Mouse (Mus musculus) natural killer cell, adult 2 months (primary cell): ENCODE measurements around the gene F2rl1.

Source experiments
- DNase-seq, 2 experiments: peaks; one replicate each; pipeline ENCODE4 v3.0.0; 2022; ENCODE audit warnings: low spot score in 2 of 2

Gene F2rl1

DNA sequence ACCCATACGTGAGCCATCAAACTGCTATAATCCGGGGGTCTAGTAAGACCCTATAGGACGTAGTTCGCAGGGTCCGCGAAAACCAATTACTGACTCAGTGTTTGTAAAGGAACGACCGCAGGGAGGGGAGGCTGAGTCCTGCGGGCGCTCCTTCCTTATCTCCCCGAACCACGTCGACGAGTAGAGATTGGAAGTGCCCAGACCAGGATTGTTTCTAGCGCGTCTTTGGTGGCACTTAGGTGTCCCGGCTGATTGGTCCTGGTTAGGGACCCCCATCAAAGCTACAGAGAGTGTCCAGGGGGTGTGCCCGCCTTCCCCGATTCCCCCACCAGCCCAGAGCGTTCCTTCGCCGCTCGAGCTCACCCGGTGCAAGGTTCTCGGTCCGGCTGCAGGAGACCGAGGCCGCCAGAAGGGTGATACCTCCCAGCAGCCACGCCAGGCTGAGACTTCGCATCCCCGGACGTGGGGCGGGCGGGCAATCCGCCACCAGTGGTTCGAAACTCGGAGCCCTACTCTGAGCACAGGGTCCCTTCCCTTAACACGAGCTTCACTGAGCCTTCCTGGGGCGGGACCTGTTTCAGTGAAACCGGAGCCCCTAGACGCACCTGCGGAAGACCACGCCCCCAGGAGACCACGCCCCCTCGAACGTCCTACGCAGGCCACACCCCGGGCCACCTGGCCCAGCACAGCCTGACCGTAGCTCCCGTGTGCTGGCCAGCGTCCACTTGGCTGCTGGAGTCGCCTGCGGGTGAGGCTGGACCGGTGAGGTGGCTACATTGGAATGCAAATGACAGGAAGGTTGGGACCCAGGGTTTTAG, at the start of gene F2rl1:
F2rl1 (minus strand) TSS at position 554 of the 818 bp plus-strand sequence.
- DNase-seq = peak; percentile 20 to 40

DNA sequence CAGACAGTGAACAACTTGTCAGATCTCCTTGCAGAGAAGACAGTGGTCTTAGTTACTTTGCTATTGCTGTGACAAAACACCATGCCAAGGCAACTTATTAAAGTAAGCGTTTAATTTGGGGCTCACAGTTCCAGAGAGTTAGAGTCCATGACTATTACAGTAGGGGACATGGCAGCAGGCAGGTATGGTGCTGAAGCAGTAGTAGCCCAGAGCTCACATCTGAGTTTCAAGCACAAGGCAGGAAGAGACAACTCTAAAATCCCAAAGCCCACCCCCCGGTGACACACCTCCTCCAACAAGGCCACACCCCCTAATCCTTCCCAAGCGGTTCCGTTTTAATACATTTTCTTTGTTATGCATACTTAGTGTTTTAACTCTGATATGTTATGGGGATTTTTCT, 45.9 kb upstream of the F2rl1 start:
- DNase-seq = no peak

DNA sequence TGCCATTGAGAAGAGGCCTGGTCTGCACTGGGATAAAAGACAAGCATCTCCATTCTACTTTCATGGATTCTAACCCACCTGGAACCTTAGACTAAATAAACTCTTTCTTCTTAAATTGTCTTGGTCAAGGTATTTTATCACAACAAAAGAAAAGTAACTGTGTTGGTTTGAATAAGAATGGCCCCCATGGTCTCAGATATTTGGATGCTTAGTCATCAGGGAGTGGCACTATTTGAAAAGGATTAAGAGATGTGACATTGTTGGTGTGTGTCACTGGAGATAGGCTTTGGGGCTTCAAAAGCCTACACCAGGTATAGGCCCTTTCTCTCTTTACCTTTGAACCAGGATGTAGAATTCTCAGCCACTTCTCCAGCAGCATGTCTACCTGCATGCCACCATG, 44.3 kb upstream of the F2rl1 start:
- no peak for DNase-seq

DNA sequence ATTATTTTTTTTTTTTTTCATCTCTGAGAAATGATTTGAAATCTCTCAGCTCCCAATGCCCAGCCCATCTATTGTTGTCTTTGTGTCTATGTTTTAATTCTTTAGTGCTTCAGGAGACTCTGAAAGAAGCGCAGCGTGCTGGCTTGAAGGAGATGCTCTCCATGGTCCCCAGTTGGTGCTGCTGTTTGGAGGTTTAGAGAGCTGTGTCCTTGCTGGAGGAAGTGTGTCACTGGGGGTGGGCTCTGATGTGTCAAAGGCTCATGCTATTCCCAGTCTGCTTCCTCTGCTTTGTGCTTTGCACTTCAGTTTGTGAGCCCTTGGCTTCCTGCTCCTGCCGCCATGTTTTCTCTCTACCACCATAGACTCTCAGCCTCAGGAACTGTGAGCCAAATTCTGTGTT, 43.3 kb upstream of the F2rl1 start:
- no peak for DNase-seq

DNA sequence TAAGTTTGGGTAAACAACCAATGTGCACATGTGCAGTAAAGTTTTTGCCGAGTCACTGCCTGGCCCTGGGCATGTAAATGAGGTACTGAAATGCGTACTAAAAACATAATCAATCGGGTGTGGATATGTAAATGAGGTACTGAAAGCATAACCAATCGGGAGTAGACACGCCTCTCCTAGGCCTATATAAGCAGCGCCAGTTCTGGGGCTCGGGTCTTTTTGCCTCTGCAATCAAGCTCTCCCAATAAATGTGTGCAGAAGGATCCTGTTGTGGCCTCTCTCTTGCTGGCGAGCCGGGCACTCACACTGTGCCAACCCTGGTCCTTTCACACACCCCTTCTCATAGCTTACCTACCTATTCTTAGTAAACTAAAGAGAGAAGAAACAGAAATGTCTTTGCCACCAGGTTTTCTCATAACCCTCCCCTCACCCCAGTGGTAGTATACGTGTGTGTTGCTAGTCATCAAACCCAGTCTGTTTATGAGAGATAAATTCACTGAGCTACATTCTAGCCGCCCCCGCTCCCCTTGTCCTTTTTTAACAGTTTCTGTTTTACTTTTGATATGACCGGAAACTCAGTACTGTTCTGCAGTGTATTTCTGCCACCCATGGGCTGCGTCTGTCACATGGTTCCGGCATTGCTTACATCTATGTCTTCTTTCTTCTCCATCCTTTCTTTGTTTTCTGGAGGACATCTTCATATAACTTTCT, 42.0 kb upstream of the F2rl1 start:
- peak; percentile 18 to 49 for DNase-seq

DNA sequence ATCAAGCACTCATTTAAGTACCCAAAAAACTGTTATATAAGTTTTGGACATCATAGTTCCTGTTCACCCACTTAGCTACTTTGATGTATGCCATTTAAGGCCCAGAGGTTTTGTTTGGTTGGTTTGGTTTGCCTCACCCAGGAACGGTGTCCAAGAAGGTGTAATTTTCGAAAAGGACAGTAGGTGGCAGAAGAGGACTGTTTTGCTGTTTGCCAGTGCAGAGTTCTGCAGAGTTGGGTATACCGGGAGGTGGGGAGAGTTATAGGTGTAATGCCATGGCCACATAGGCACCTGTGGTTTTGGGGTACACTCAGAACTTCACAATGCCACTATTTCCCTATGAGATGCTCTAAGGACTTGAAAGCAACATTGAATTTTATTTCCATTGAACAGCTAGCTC, 38.7 kb upstream of the F2rl1 start:
- peak; percentile 75 to 76 for DNase-seq

DNA sequence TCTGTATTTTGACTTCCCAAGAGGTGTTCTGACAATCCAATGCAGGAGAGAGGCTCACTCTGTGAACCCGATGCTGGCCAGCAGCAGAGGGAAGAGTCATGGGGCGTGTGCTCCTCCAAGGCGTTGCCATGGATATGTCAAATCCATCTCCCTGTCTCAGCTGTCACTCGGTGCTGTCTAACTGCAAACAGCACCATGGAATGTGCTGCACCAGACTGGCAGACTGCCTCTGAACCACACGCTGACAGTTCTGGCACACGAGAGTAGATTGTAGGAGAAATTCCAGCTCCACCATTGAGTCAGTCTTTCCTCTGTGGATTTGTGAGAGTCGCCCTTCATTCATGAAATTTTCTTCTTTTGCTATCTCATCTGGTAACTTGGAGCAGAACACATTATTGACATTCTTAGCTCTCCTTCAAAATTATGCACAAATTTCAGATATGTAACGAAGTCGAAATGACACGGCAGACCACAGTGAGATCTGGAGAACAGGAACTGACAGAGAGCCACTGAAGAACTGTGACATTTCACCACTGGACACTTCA, 38.1 kb upstream of the F2rl1 start:
- DNase-seq = no peak

DNA sequence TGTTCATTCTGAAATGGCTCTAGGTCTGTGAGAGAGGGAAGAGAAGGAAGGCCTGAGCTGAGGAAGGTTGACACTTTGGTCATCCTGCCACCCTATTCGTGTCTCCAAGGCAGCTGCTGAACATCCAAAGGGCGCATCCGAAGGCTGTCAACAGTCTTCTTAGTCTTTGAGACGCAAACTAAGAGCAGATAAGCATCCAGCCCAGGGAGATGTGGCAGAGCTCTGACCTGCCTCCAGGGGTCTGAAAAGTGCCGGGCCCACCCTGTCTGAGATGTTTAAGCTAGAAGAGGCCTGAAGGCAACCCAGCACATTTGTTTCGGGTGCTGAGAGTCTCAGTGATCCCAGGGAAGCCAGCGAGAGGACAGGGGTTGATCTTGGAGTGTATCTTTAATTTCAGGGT, 32.3 kb upstream of the F2rl1 start:
- no peak for DNase-seq

DNA sequence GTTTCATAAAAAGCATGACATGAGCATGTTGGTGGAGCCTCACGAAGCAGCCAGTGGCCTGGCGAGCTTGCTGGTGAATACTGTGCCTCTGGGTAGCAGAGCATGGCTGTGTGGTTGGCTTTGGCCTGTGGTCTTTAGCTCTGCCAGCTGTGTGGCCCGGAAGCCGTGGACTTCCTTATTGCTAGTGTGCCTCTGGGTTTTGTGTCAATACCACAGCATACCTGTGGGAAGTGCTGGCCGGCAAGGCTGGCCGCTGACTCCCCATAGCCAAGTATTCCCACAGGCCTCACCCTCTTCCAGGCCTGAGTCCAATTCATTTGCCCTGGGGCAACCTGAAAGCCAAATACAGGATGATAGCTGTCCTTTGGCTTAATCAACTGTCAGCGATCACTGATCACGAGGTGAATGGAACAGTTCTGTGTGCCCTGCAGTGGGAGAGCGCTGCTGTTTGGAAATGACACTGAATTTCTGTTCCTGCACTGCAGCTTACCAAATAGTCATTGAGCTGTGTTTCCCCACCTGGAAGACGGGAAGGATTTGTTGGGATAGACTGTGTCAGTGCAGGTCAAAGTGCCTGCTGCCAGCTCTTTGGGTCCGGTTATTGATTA, 29.0 kb upstream of the F2rl1 start:
- DNase-seq = peak; percentile 29 to 44

DNA sequence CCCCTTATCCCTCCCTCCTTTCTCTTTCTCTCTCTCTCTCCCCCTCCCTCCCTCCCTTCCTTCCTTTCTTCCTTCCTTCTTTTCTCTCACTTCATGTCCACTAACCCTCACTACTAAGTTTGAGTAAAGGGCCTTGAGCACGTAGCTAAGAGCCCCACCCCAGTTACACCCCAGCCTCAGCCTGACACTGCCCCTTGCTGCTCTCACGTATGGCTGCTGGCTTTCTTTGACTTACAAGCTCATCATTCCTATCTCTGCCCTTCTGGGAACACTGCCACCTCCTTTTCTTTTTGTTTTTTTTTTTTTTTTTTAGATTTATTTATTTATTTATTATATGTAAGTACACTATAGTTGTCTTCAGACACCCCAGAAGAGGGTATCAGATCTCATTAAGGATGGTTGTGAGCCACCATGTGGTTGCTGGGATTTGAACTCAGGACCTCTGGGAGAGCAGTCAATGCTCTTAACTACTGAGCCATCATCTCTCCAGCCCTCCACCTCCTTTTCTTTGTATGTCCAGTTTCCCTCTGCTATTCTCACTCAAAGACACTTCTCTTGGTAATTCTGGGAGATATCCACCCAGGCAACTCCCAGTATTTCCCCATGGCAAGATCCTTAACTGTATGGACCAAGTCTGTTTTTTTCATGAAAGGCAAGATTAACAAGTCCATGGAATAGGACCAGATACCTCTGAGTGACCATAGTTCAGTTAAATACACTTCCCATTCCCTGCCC, 25.8 kb upstream of the F2rl1 start:
- no peak for DNase-seq

DNA sequence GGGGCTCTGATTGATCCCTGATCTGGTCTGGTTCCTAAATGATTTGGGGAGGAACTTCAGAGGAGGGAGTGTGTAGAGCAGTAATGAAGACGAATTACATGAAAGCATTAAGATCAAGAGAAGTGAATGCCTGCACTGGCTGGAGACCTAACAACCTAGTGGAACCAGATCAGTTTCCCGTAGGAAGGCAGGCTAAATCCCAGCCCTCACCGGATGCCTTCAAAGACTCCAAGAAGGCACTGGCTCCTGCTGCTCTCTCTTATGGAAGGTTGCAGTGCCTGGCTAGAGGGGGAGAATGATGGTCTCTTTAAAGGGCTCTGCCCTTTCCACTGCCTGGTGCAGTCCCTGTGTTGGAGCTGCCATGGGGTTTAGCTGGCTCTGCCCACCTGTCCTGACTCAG, 24.4 kb upstream of the F2rl1 start:
- no peak for DNase-seq

DNA sequence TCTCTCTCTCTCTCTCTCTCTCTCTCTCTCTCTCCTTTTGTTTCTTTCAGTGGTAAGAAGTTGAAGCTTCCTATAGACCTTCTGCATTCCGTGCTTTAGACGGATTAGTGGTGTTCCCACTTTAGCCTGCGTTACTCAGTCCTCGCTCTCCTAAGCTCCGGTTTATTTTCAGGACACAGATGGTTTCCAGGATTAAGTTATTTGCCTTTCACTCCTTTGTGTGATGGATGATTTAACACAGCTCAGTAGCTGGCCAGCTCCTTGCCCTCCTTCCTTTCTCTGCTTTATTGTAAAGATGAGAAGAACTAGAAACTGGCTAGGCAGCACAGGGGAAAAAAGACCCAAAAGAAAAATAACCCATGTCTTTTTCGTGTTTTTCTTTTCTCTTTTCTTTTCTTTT, 23.8 kb upstream of the F2rl1 start:
- no peak for DNase-seq

DNA sequence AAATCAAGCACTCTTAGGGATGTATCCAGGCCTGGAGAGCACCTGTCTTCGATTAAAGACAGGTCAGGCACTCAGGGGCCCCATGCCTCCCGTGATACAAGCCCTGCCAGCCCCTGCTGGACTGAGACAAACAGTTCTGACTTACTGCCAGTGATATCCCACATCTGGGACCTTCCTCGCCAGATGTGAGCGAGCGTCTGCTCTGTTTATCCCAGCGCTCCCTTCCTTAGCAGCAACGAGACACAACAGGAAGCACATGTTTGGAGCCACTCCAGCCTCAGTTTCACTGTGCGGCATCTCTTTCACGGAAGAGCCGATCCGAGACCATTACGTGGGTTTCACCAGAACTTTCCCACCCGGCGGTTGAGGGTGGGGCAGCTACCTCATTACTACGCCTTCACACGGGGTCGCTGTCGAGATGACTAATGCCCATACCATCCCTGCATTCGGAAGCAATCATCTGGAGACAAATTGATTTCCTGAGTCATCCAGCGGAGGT, 23.3 kb upstream of the F2rl1 start:
- no peak for DNase-seq

DNA sequence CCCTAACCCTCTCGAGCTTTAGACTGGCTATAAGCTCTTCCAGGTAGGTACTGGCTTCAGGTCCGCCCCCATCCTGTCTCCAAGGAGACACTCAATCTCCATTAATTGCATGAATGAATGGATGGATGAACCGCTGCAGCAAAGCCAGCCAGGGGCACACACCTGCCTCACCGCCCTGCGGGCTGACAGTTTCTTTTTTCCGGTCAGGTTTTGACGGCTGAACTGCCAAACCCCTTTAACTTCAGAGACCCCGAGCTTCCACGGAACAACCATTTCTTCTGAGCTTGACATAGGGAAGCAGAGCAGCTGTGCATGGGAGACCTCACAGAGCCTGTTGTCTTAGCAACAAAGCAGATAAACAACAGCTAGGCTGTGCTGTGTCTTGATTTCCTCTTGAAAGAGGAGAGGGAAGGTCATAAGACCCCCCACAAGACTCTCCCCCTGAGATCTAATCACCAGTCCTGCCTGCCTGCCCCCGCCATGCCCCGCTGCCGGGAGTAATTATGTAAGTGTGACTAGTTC, 22.1 kb upstream of the F2rl1 start:
- no peak for DNase-seq

DNA sequence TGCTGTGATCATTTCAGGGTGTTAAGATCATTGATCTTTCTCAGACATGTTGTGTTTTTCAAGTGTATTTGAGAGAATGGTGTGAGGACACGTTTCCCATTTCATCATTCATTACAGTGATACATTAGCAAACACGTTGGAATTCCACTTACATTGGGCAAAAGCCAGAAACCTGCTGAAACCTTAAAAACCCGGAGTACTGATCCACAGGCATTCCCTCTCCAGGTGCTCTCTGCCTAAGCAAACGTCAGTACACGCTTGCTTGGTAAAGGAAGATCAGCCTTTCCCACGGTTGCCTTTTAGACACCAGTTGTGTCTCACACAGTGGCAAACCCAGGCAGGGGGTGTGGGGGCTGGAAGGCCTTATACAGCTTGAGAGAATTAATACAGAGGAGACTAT, 21.2 kb upstream of the F2rl1 start:
- DNase-seq = no peak

DNA sequence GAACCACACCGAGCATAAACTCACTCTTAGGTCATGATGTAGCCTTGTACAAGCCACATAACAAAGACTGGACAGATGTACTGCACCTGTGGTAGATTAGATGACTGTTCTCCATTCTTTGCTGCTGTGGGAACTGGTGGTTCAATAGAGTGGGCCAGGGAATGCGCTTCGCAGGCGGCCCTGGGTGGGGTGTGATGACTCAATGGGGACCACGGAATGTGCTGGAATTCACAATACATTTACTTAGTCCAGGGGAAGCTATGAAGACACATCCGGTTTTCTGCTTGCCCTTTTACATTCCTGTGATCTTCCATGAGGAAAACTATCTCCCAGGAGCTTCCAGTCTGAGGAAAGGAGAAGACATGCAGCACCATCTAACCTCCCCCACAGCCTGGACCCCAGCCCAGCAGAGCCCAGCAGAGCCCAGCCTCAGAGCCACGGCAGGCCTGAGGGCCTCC, 20.7 kb upstream of the F2rl1 start:
- DNase-seq = no peak

DNA sequence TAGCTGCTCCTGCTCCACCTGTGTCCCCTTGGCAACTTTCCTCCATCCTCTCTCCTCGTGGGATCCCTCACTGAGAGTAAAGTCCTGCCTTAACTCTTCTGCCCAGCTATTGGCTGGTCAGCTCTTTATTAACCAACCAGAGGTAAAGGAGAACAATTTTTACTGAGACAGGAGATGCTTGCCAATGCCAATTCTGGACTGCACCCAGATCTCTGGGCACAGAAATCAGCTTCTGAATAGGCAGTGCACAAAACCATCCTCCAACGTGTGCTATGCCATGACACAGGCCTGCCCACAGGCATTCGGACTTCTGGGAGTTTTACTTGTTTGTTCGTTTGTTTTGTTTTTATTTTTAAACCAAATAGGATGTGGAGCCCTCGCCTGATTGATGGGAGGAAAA, 13.0 kb upstream of the F2rl1 start:
- DNase-seq = no peak

DNA sequence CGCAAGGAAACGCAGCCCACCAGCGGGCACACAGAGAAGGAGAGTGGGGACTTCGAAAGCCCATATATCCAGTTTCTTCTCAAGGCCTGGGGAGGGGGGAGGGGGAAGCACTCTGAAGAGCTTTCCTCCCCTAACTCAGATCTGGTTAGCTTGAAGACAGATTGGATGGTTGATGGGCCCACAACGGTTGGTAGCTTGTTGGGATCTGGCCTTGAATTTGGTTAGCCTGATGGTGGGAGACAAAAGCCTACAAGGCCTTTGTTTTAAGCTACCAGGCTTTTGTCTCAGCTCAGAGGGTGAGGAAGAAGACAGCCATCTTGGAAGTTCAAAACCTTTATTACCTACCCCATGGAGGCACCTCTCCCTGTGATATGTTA, 11.1 kb upstream of the F2rl1 start:
- no peak for DNase-seq

DNA sequence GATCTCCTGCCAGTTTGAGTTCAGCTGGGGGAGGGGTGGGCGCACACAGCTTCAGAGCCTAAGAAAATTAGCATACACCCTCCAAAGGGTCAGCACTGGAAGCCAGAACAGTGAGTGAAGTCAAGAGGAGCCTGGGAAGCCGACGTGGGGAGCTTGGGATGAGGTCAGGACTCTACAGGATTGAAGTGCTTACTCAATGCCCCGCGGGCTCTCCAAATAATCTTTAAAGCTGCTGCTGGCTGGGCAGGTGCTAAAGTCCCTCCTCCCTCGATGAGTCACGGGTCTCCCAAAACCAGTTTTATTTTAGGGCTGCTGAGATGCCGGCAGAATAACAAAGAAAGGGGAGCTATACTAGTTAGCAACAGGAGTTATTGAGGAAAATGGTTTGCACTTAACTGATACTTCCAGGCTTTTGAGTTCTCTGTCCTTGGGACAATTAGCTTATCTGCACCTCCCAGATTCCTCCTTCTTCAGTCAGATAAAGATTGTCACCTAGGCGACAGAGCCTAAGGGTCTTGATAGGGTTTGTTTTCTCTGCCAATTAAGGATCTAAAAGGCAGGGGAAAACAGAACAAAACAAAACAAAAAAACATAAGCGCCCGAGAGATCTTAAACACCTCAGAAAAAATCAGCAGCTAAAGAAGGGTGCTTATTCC, 10.6 kb upstream of the F2rl1 start:
- DNase-seq = no peak

DNA sequence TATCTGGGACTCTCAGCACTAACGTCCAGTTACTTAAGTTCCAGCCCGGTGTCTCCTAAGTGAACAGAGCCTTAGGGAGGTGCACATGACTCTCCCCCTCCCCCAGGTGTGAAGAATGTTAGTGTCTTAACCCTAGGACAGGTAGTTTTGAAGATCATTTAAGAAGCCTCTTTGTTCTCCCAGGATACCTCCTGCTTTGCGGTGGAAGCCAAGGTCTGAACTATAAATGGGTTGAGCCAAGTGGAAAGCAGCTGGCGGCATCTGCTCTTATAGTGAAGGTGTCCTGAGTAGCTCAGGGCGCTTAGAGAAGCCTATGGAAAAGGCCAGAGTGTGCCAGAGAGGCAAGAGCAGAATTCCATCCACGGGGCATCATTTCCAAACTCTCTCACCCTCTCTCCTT, 10.0 kb upstream of the F2rl1 start:
- DNase-seq = no peak

DNA sequence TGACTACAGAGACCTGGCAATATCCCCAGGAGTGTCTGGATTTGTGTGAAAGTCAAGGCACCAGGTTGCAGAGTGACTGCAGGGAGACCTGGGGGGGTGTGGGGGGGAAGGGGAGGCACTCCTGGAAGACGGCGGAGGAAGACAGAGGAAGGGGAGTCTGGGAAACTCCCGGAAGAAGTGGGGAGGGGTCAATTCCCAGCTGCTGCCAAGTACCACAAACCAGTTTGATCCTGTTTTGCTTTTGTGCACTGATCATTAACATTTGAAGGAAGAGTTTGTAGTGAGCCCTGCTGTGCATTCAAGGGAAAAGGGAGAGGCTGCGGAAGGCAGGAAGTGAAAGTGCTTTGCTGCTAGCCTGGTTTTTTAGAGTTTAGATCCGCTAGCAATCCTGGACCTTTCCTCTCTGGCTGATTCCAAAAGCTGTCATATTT, 9.1 kb upstream of the F2rl1 start:
- DNase-seq = no peak
